Mouse (Mus musculus) forelimb bud, embryonic 11.5 days (tissue): ENCODE measurements around the gene Tmem141.

Experiments used
- DNase-seq: peaks from one replicate; pipeline ENCODE4 v3.0.0-alpha.2; 2012; ENCODE audit warnings: low read depth, low spot score

Gene Tmem141

GRCm38 (mm10) chr2:25621229-25622200 is at the start of gene Tmem141:
Tmem141 (minus strand) TSS chr2:25622005.
- peak; percentile 77 for DNase-seq

- DNase-seq = no peak
Measured at GRCm38 (mm10) chr2:25666516-25666915, 44.7 kb upstream of the Tmem141 start.

- no peak for DNase-seq
Measured at GRCm38 (mm10) chr2:25664125-25664524, 42.3 kb upstream of the Tmem141 start.

DNA sequence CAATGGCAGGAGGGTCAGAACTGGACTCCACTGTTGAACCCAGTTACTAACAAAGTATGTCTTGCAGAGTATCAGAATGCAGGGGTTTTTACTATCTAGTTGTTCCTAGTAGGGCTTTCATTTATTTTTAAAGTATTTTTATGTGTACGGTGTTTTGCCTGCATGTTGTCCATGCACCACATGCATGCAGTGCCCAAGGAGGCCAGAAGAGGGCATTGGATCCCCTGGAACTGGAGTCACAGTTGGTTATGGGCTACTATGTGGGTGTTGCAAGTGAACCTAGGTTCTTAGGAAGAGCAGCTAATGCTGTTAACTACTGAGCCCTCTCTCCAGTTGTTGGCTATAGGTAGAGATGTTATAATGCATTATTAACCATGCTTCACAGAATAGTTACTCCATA is 41.7 kb upstream of the Tmem141 start:
- DNase-seq = peak; percentile 32

DNA sequence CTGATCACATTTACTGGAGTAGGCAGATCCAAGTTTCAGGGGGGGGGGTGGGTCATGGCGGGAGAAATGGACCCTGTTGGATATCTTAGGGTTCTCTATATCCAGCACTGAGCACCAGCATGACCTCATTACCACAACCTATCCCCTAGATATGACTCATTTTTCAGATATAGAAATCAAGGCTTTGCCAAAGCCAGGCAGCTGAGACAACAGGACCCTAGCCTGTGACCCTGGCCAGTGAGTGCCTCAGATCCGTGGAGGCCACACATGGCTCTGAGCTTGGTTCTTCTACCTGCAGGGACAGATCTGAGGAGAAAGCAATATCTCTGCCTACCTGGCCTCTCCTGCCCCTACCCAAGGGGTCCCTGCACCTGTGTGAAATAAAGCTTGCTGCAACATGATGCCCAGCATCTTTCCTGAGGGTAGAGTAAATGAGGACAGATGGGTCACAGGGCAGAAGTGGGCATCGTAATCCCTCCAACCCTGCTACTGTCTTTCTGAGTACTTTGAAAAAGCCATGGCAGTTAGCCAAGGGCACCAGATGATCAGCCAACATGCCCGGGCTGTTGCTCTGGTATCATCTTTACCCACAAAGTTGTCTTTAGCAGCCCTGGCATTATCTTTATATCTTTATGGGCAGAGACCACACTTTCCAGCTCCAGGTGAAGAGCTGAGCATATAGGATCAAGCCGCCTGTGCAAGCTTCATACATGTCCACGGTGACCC is 39.6 kb upstream of the Tmem141 start:
- no peak for DNase-seq

DNA sequence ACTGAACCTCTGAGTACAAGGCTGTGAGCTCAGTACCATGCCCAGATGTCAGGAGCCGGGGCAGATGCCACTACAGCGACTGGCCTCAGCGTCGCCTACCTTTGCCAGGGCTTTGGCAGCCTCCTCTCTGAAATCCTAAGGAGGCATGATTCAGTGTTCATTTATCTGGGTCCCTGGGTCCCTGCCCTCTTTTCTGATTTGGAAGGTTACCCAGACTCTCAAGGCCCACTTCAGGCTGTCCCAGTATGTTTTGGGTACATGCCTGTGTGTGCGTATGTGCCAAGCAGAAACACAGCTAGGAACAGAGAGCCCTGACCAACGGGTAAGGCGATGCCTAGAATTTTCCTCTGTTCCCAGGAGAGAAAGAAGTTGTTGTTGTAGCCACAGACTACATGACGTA is 38.5 kb upstream of the Tmem141 start:
- no peak for DNase-seq

- no peak for DNase-seq
Measured at GRCm38 (mm10) chr2:25657652-25658051, 35.8 kb upstream of the Tmem141 start, which contains the start of gene Lcn5. Lcn5 (plus strand) TSS chr2:25657952.

DNA sequence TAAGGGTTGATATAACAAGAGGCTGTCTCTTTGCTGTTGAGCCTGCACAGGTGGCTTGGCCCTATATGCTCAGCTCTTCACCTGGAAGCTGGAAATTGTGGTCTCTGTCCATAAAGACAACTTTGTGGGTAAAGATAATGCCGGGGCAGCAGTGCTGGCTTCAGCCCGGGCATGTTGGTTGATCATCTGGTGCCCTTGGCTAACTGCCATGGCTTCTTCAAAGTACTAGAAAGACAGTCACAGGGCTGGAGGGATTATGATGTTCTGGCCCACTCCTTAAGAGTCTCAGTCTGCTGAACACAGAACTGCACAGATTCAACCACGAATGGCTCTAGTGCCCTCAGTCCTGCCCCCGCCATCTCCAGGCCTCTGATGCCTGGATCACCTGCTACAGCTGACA is 35.4 kb upstream of the Tmem141 start:
- DNase-seq = no peak

DNA sequence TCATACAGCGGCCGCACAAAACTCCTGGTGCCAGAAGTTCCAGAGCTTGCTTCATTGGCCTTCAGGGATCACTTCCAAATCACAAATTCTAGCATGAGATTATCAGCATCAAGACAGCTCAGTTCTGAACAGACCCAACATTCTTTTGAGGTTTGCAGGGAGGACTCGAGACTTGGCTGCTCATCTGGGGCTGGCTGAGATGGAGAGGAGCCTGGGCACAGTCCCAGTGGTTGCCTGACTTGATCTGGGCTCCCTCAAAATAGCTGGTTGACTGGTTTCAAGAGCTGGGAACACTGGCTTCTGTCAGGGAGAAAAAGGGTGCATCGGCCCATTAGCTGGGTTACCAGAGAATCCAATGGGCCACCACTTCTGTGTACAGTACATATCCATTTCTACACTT is 34.9 kb upstream of the Tmem141 start:
- DNase-seq = no peak

DNA sequence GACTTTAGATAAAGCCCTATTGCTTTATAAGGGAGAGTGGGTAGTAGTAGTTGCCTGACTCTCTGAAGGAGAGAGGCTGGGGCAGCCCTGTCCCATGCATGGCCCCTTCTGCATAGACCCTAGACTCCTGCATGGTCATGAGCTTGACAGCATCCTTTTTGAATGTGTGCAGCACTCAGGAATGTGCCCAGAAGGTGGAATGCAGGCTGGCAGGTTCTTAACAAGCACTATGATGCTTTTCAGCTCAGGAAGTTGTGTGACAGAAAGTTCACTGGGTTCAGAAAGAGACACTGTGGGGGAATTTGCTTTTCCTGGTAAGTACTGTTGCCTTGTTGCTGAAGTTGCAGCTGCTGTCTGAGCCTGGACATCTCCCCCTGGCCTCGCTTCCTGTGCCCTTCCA is 32.7 kb upstream of the Tmem141 start:
- peak; percentile 5 for DNase-seq

DNA sequence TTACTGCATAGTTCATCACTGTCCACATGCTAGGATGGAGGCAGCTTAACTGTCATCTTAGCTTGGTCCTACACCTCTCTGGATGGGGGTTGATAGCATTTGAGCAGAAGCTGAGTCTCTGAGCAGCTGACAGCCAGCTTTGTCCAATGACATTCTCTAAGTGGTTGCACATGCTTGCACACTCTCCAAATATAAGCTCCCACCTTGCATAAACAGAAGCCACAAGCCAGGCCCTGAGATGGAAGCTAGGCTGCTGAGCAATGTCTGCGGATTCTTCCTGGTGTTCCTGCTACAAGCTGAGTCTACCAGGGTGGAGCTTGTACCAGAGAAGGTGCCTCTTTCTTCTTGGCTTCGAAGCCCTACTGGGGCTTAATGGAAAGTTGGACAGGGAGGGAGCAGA is 31.1 kb upstream of the Tmem141 start, which contains the start of gene Lcn8:
Lcn8 (plus strand) TSS at position 219 of the 400 bp plus-strand sequence.
- no peak for DNase-seq

GRCm38 (mm10) chr2:25639890-25640289 is 18.1 kb upstream of the Tmem141 start:
- peak; percentile 57 for DNase-seq

DNA sequence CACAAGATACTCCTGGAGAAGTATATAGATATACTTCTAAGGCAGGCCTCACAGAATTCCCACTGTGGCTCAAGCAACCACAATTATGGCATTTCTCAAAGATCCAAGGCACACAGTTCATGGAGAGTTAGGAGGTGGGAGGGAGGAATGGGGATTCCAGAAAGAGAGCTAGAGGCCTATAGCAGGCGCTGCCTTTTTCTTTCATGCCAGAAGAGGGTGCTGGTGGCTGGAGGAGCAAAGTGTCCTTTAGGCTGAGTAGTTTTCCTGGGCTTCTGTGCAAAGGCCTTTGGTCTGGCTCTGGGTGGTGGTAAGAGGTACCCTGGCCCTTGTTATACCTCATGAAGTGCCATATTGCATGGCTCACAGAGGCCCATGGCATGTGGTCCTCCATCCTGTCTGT is 12.2 kb upstream of the Tmem141 start:
- no peak for DNase-seq

DNA sequence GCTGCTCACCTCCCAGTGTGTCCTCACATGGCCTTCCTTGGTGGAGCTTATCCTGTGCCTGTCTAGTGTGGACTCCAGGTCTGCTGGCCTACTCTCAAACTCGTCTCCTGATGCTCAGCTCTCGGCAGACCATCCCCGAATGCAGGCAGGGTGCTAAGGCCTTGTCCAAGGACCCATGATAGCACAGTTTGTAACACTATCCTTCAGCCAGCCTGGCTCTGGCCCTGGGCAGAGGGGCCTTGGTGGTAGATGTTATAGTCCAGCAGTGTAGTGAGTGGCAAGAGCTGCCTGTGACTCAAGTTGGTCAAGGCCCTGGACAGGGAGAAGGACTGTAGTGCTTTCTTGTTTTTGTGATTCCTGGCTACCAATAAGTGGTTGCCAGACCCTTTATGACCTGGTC is 11.8 kb upstream of the Tmem141 start:
- DNase-seq = no peak

DNA sequence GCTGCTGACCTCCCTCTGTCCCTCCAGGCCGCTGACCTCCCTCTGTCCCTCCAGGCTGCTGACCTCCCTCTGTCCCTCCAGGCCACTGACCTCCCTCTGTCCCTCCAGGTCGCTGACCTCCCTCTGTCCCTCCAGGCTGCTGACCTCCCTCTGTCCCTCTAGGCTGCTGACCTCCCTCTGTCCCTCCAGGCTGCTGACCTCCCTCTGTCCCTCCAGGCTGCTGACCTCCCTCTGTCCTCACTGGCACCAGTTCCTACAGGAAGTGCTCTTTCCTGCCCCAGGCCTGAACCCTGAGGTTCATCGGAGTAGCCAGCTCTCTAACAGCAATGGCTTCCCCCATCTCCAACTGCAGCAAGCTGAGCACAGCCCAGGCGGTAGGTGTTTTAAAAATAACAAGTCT is 6.9 kb upstream of the Tmem141 start:
- DNase-seq = no peak

DNA sequence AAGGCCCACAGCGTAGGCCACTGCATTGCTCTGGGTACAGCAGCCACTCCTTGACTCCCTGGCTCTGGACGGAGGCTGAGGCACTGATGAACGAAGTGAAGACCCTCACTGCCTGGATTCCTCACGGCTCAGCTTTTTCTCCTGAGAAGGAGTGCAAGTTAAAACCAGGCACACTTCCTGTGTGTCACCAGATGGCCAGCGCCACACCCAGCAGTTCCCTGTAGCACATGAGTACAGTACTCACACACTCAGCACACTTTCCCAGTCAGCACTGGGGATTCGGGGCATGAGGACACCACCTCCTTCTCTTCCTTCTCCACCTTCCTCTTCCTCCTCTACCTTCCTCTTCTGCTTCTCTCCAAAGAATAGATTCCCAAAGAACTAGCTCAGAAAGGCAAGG is 6.0 kb upstream of the Tmem141 start, which contains the start of gene Fcna:
Fcna (minus strand) TSS at position 220 of the 400 bp plus-strand sequence.
- DNase-seq = no peak

- DNase-seq = no peak
Measured at GRCm38 (mm10) chr2:25625986-25626385, 4.2 kb upstream of the Tmem141 start.

GRCm38 (mm10) chr2:25620852-25621228 is 965 bp downstream of the Tmem141 start:
- no peak for DNase-seq

DNA sequence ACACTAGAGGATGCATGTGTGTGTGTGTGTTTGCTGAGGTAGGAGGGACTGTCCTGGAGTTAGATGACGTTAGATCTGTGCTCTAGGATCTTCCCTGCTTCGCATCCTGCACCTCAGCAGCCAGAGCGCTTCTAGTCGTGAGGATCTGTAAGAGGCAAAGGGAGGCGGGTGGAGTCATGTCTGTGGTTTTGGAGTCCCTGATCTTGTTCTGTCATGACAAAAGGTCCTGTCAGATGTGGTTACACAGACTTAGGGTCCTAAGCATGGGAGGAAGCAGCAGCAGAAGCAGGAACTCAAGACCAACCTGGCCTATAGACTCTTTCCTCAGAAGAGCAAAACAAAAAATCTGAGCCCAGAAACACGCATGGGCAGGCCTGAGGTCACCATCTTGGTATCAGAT is 1.4 kb downstream of the Tmem141 start:
- no peak for DNase-seq

DNA sequence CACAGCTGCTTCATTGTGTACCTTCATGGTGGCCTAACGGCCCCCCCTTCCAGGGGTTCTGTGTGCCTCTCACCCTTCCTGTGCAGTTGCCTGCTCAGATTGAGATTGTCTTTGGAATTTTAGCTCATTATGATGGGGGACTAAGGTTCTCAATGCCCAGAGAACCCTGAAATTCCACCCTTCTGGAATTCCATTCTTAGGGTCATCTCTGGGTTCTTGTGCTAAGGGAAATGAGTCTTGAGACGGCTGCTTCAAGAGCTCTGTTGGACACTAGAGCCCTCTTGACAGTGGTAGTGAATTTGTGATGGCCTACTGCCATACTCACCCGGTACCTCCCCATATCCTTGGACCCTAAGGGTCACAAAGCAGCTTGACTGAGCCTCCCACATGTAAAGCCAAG is 4.2 kb downstream of the Tmem141 start, which contains the start of gene Ccdc183:
Ccdc183 (minus strand) TSS at position 101 of the 400 bp plus-strand sequence.
- DNase-seq = no peak

GRCm38 (mm10) chr2:25616398-25616797 is 5.4 kb downstream of the Tmem141 start:
- no peak for DNase-seq

DNA sequence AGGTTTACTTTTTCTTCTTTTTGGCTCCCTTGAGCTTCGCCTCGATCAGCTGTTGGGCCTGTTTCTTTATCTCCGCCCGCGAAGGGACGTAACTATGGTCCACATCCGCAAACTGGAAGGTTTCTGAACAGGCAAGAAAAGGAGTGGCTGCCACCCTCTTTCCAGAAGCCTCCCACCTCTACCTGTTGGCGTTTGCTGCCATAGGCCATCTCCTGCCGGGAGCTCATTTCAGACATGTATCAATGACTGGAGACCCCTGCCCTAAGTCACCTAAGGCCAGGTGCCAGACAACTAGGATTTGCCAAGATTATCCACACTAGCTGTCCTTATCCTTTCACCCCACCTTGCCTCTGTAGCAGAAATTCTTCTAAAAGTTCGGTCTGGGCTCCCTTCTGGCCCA is 13.1 kb downstream of the Tmem141 start:
- DNase-seq = no peak
